Mouse (Mus musculus) liver, embryonic 14.5 days (tissue): Measurements from ENCODE around the gene Plk4. TPM values are rescaled to one million over a fixed set of nuclear protein-coding genes. Genes with fewer than 3 reads are reported as not detected.
"Not testable (repeated sequence)": the region's sequence is repeated elsewhere in the genome, so short reads cannot be mapped to it uniquely, and the experiment has no call there.

Experiments used
- ATAC-seq: fragments of 200-750 bp; cut with Nextera tagmentation; 2 replicates; pipeline ENCODE4 v1.8.0; 2017; ENCODE audit warnings: moderate number of reproducible peaks, mild to moderate bottlenecking, moderate library complexity; ENCODE audit not compliant: insufficient read depth
- DNase-seq, 3 experiments: peaks; one replicate each; pipeline ENCODE4 v3.0.0-alpha.2; 2012 to 2013; ENCODE audit warnings: low read depth in 3 of 3, low spot score in 3 of 3
- H3K27ac ChIP-seq: fragments of 300-500 bp; sonication (generic); 2 replicates; pipeline ENCODE4 v1.5.1; 2014; ENCODE audit warnings: moderate library complexity, mild to moderate bottlenecking, control low read depth, inconsistent platforms
- H3K27me3 ChIP-seq: fragments of 300-500 bp; sonication (generic); 2 replicates; pipeline ENCODE4 v1.6.1; 2014; ENCODE audit warnings: mild to moderate bottlenecking, low read length, moderate library complexity; ENCODE audit not compliant: control insufficient read depth, insufficient read depth
- H3K36me3 ChIP-seq: fragments of 300-500 bp; sonication (generic); replicated peaks from 2 replicates; pipeline ENCODE4 v1.6.1; 2014; ENCODE audit warnings: low read depth; ENCODE audit not compliant: control insufficient read depth, insufficient read depth
- H3K4me1 ChIP-seq, 2 experiments: fragments of 200-500 bp in 1 of 2; fragments of 300-500 bp in 1 of 2; sonication (generic) in 1 of 2; replicated peaks; 2 replicates each; pipeline ENCODE4 v1.6.1; 2012 to 2014; ENCODE audit warnings: antibody characterized with exemption in 1 of 2, inconsistent platforms in 1 of 2, low read length in 1 of 2; ENCODE audit not compliant: control insufficient read depth in 2 of 2, insufficient read depth in 2 of 2
- H3K4me2 ChIP-seq: fragments of 300-500 bp; sonication (generic); 2 replicates; pipeline ENCODE4 v1.6.1; 2014; ENCODE audit warnings: low read depth, mild to moderate bottlenecking, control low read depth, moderate library complexity
- H3K4me3 ChIP-seq, 2 experiments: fragments of 200-500 bp in 1 of 2; fragments of 300-500 bp in 1 of 2; sonication (generic) in 1 of 2; 2 replicates each; pipeline ENCODE4 v1.5.1; 2012 to 2014; ENCODE audit warnings: low read depth in 2 of 2, low read length in 2 of 2, mild to moderate bottlenecking in 2 of 2, control low read depth in 1 of 2, inconsistent platforms in 1 of 2, moderate library complexity in 1 of 2; ENCODE audit not compliant: insufficient read depth in 1 of 2
- H3K9ac ChIP-seq: fragments of 300-500 bp; sonication (generic); replicated peaks from 2 replicates; pipeline ENCODE4 v1.6.1; 2014; ENCODE audit warnings: mild to moderate bottlenecking, control low read depth, moderate library complexity
- H3K9me3 ChIP-seq: fragments of 300-500 bp; sonication (generic); 2 replicates; pipeline ENCODE4 v1.6.1; 2016; ENCODE audit warnings: low read length, mixed read lengths; ENCODE audit not compliant: control insufficient read depth
- CTCF ChIP-seq: IDR thresholded peaks from 2 replicates; pipeline ENCODE4 v1.5.1; 2016; ENCODE audit warnings: antibody characterized with exemption, low read depth, control low read depth
- EP300 ChIP-seq: IDR thresholded peaks from 2 replicates; pipeline ENCODE4 v1.6.1; 2016; ENCODE audit warnings: antibody characterized with exemption, low read depth
- WGBS: fragments of 180-500 bp; shearing (Covaris S2); extraction: QIAGEN DNeasy Blood & Tissue Kit; methylation state at CpG from one replicate; pipeline ENCODE4 v1.1.7; 2014; ENCODE audit not compliant: insufficient replicate concordance; 5-methylcytosine and 5-hydroxymethylcytosine counted together
- polyA plus RNA-seq, 2 experiments: library from polyadenylated mRNA; depleted of rRNA in 1 of 2; stranded (reverse) in 1 of 2; unstranded in 1 of 2; fragments of >200 nt; fragmentation: Nextera tagmentation in 1 of 2; extraction: Ambion mirVana in 1 of 2; gene quantifications; 2 replicates each; pipeline versions ENCODE4 v1.2.1 to v1.2.3; 2012 to 2014

The Plk4 gene
- polyA plus RNA-seq, 2 experiments: 22.1 to 36.7 TPM

DNA sequence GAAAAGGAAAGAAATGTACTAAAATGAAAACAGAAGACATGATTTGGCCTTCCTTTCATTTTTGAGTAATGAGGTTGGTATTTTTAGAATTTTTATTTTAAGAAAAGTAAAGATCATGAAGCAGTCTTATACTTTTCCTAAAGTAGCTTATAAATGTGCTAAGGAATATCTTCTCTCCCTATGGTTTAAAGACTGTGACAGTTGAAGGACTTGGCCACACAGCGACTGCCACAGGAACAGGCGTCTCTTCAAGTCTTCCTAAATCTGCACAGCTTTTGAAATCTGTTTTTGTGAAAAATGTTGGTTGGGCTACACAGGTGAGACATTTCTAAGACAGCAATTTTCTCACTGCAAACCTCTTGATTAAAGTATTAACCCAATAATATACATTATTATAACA, 13.5 kb downstream of the Plk4 start:
- no peaks in the 10 kb centered on the region for H3K9me3 ChIP-seq
- no peak overlapping the region for H3K4me2 ChIP-seq
- no peaks in the 10 kb centered on the region for H3K4me1 ChIP-seq
- no peak overlapping the region for H3K4me3 ChIP-seq
- no peak for DNase-seq
- WGBS: 89% methylated on average over 2 of the region's 2 CpGs
- H3K27me3 ChIP-seq: no peaks in the 10 kb centered on the region
- H3K9ac ChIP-seq: no peak overlapping the region
- H3K27ac ChIP-seq: no peak overlapping the region
- H3K36me3 ChIP-seq: peaks cover 72% of the 10 kb centered on the region
- TF ChIP-seq CTCF: no peak
- ATAC-seq: no peak

DNA sequence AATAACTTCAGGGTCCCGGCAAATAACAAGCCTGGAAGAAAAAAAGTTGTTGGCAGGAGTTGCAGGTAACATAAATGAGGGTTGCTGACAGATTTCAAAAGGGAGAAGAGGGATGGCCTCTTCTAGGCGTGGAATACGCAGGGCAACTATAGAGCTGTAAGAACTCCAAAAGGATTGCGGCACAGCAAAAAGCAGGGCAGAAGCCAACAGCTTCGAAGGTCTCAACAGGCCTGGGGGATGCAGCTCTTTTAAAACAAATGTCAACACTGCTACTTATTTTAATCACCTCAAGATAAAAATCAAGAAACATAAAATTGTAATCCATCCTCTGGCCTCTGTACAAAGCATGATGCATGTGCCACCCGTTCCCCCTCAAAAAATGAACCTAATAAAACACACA, 45.7 kb downstream of the Plk4 start:
- 83% methylated on average over 5 of the region's 6 CpGs for WGBS
- H3K9ac ChIP-seq: peak overlapping the region; percentile 85
- H3K27me3 ChIP-seq: not testable (repeated sequence)

DNA sequence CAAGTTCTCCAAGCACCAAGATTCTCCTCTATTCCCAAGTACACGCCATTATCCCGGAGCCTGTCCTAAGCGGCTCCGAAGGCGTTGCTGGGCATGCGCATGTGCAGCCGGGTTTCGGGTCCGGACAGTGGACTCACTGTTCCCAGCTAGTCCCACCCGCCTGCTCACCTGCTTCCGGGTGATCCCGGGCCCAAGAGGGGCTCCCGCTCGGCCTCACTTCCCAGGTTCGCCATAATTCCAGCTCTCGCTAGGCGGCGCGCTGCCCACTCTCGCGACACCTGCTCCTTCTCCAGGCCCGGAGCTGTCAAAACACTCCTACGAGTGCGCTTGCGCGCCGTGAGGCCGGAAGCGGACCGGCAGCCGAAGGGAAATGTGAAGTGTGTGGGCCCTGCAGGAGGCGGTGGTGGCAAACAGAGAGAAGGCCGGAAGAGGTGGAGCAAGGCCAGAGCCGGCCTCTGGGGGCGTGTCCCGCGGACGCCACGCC, 46.7 kb downstream of the Plk4 start, which contains the start of gene Mfsd8:
Gene Mfsd8 (minus strand): TSS at position 414 of the 484 bp plus-strand sequence.
- ATAC-seq (peak; percentile 99), DNase-seq (peak; percentile 94 to 96 (median 95))
- not testable (repeated sequence) for H3K9me3 ChIP-seq, H3K4me1 ChIP-seq, H3K27me3 ChIP-seq, H3K36me3 ChIP-seq
- 0% methylated on average over 33 of the region's 39 CpGs for WGBS
- Histone ChIP-seq H3K4me2 (peak within 1 kb of the TSS; percentile 82), H3K4me3 (peak within 1 kb of the TSS; percentile 70 to 86), H3K27ac (peak within 1 kb of the TSS; percentile 74), H3K9ac (peak within 1 kb of the TSS; percentile 85)
- peak; percentile 56 for TF ChIP-seq EP300
- TF ChIP-seq CTCF: peak; percentile 85

More for the DNA sequence above, 45.7 kb downstream of the Plk4 start:
- DNase-seq, H3K36me3 ChIP-seq, ATAC-seq, H3K27ac ChIP-seq, H3K4me1 ChIP-seq, H3K9me3 ChIP-seq: not testable (repeated sequence)
- peak overlapping the region; percentile 77 for H3K4me2 ChIP-seq
- H3K4me3 ChIP-seq: peak overlapping the region in 1 of 2 experiments; percentile 70; a peak in 2 of 4 replicates

DNA sequence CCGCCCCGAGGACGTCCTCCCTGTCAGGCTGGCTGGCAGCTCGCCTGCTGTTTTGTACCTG, 47.0 kb downstream of the Plk4 start, which contains the start of gene Abhd18:
Gene Abhd18 (plus strand): TSS at position 14 of the 61 bp plus-strand sequence.
- not testable (repeated sequence) for H3K9me3 ChIP-seq, H3K36me3 ChIP-seq, H3K4me1 ChIP-seq, ATAC-seq, H3K27me3 ChIP-seq, DNase-seq
- peak within 1 kb of the TSS; percentile 85 for H3K9ac ChIP-seq
- peak within 1 kb of the TSS; percentile 82 for H3K4me2 ChIP-seq
- peak within 1 kb of the TSS; percentile 70 to 86 for H3K4me3 ChIP-seq
- WGBS: no CpG with 5 or more reads among the region's 4 CpGs
- peak within 1 kb of the TSS; percentile 74 for H3K27ac ChIP-seq

DNA sequence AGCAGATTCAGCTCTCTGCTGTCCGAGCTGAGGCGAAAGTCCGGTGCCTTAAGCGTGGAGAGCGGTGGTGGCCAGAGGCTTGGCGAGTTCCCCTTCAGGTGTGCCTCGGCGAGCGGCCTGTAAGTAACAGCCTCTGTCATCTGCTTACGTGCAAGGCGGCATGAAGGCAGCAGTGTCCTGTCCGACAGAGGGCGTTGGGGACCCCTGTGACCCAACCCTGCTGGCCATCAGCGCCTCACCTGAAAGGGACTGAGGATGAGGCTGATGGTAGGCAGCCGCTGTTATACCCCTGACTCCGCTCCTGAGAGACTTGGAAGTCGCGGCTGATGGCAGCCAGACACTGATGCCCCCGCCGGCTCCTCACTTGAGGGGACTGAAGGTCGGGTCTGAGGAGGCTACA, 47.2 kb downstream of the Plk4 start:
- Histone ChIP-seq H3K9ac (peak overlapping the region; percentile 67), H3K4me2 (peak overlapping the region; percentile 82), H3K4me3 (peak overlapping the region; percentile 70 to 71)
- H3K27ac ChIP-seq, H3K27me3 ChIP-seq, H3K4me1 ChIP-seq, H3K9me3 ChIP-seq, H3K36me3 ChIP-seq: not testable (repeated sequence)
- peak; percentile 24 to 41 (median 40) for DNase-seq
- ATAC-seq: peak; percentile 60
- peak; percentile 56 for TF ChIP-seq CTCF
- under 1% methylated on average over 17 of the region's 21 CpGs for WGBS

DNA sequence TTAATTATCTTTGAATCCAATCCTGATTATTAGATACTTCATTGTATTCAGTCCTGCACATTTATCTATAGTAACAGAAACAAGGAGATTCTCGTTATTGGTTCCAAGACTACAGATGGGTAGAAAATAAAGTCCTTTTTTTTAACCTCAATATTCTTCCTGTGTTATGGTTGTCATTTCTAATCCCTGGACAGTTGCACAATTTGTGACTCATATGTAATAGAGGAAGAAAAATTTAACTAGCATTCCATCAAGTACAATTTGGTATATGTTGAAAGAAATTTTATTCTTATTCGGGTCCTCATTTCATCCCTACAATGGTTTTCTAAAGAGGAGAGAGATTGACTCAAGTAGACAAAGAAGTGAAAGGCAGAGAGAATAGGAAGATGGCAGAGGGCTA, 48.1 kb downstream of the Plk4 start:
- ATAC-seq, H3K27me3 ChIP-seq, H3K27ac ChIP-seq, DNase-seq, H3K4me3 ChIP-seq, H3K9ac ChIP-seq, H3K36me3 ChIP-seq, H3K9me3 ChIP-seq, H3K4me1 ChIP-seq: not testable (repeated sequence)
- H3K4me2 ChIP-seq: peak overlapping the region; percentile 82
- WGBS: 72% methylated on average over 2 of the region's 2 CpGs

DNA sequence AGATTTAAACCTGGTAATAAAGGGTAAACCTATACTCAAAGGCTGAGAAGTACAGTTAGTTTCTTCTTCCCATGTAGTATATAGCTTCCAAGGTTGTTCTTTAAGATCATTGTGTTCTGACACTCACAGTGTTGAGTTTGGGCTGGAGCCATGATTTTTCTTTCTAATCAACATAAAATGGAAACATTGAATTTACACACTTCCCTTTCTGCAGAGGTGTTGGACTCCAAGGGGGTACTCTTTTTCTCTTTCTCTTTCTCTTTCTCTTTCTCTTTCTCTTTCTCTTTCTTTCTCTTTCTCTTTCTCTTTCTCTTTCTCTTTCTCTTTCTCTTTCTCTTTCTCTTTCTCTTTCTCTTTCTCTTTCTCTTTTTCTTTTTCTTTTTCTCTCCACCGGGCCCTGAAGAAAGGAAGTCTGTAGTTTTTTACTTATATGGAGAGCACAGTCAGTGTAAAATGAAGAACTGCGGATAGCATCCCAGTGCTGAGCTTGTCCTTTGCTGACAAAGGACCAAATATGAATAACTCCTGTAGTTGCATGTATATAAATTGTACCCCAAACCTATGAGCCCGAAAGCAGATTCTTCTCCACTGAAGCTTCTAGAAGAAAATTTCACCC, 53.4 kb downstream of the Plk4 start:
- WGBS: 60% methylated on average over 3 of the region's 3 CpGs
- ATAC-seq, H3K4me2 ChIP-seq, H3K4me3 ChIP-seq, H3K9me3 ChIP-seq, H3K27ac ChIP-seq, H3K9ac ChIP-seq, H3K36me3 ChIP-seq, H3K4me1 ChIP-seq, DNase-seq, H3K27me3 ChIP-seq: not testable (repeated sequence)
